Mouse (Mus musculus): Measurements from ENCODE around the gene Sox1. TPM values are rescaled to one million over a fixed set of nuclear protein-coding genes. Genes with fewer than 3 reads are reported as not detected.
A peak's percentile ranks its signal among the peaks of the same experiment; 100 is the strongest.

The Sox1 gene
- polyA plus RNA-seq, 1 experiment from 2014 or later, result 1.6 TPM

GRCm38 (mm10) chr8:12381111-12381510 is 14.0 kb upstream of the Sox1 start:
- H3K4me1 ChIP-seq (ENCODE audit: control insufficient read depth, insufficient read depth, low read length), result peaks cover 18% of the 10 kb centered on the region; the same call in 1 of the 2 replicates
- 75% methylated on average over 3 of the region's 3 CpGs for WGBS
- no peak overlapping the region for H3K4me2 ChIP-seq (ENCODE audit: low read length)
- ATAC-seq, result no peak
- no peak overlapping the region for H3K9ac ChIP-seq (ENCODE audit: low read depth, low read length)
- no peaks in the 10 kb centered on the region for H3K36me3 ChIP-seq (ENCODE audit: control insufficient read depth, insufficient read depth, low read length)
- H3K4me3 ChIP-seq (ENCODE audit: low read depth, low read length), result no peak overlapping the region
- H3K9me3 ChIP-seq (replicated peaks; ENCODE audit: control insufficient read depth, low read length, poor library complexity, severe bottlenecking), result no peaks in the 10 kb centered on the region
- no peak overlapping the region for H3K27ac ChIP-seq (ENCODE audit: low read length)
- peaks cover 39% of the 10 kb centered on the region for H3K27me3 ChIP-seq (ENCODE audit: control insufficient read depth, insufficient read depth, low read depth, low read length)

GRCm38 (mm10) chr8:12382707-12383561 is 12.2 kb upstream of the Sox1 start:
- no peaks in the 10 kb centered on the region for H3K36me3 ChIP-seq (ENCODE audit: control insufficient read depth, insufficient read depth, low read length)
- H3K4me2 ChIP-seq (ENCODE audit: low read length), result no peak overlapping the region
- 0 out of 2 replicates have a peak overlapping the region, but pooled peaks have one; percentile 4 for H3K27ac ChIP-seq (ENCODE audit: low read length)
- no peak for ATAC-seq
- 7% methylated on average over 21 of the region's 21 CpGs for WGBS
- peaks cover 45% of the 10 kb centered on the region for H3K27me3 ChIP-seq (ENCODE audit: control insufficient read depth, insufficient read depth, low read depth, low read length)
- no peaks in the 10 kb centered on the region for H3K9me3 ChIP-seq (replicated peaks; ENCODE audit: control insufficient read depth, low read length, poor library complexity, severe bottlenecking)
- no peak overlapping the region for H3K4me3 ChIP-seq (ENCODE audit: low read depth, low read length)
- no peak overlapping the region for H3K9ac ChIP-seq (ENCODE audit: low read depth, low read length)
- peaks cover 23% of the 10 kb centered on the region; the same call in 1 of the 2 replicates for H3K4me1 ChIP-seq (ENCODE audit: control insufficient read depth, insufficient read depth, low read length)

GRCm38 (mm10) chr8:12383979-12384890 is 10.9 kb upstream of the Sox1 start:
- Histone ChIP-seq H3K4me2 (ENCODE audit: low read length) (peak overlapping the region; percentile 58), H3K4me3 (ENCODE audit: low read depth, low read length) (peak overlapping the region; percentile 38), H3K9ac (ENCODE audit: low read depth, low read length) (peak overlapping the region; percentile 60), H3K36me3 (ENCODE audit: control insufficient read depth, insufficient read depth, low read length) (no peaks in the 10 kb centered on the region), H3K27me3 (ENCODE audit: control insufficient read depth, insufficient read depth, low read depth, low read length) (peaks cover 55% of the 10 kb centered on the region), H3K27ac (ENCODE audit: low read length) (peak overlapping the region; percentile 76; the same call in 1 of the 2 replicates), H3K4me1 (ENCODE audit: control insufficient read depth, insufficient read depth, low read length) (peaks cover 23% of the 10 kb centered on the region; the same call in 1 of the 2 replicates), H3K9me3 (replicated peaks; ENCODE audit: control insufficient read depth, low read length, poor library complexity, severe bottlenecking) (no peaks in the 10 kb centered on the region)
- no peak for ATAC-seq
- WGBS, result under 1% methylated on average over 34 of the region's 34 CpGs

GRCm38 (mm10) chr8:12384996-12385685 is 10.0 kb upstream of the Sox1 start:
- Histone ChIP-seq H3K4me1 (ENCODE audit: control insufficient read depth, insufficient read depth, low read length) (peaks cover 23% of the 10 kb centered on the region; the same call in 1 of the 2 replicates), H3K4me2 (ENCODE audit: low read length) (peak overlapping the region; percentile 58), H3K4me3 (ENCODE audit: low read depth, low read length) (peak overlapping the region; percentile 38), H3K9ac (ENCODE audit: low read depth, low read length) (peak overlapping the region; percentile 60), H3K9me3 (replicated peaks; ENCODE audit: control insufficient read depth, low read length, poor library complexity, severe bottlenecking) (no peaks in the 10 kb centered on the region), H3K27ac (ENCODE audit: low read length) (peak overlapping the region; percentile 76), H3K27me3 (ENCODE audit: control insufficient read depth, insufficient read depth, low read depth, low read length) (peaks cover 49% of the 10 kb centered on the region), H3K36me3 (ENCODE audit: control insufficient read depth, insufficient read depth, low read length) (no peaks in the 10 kb centered on the region)
- ATAC-seq, result peak; percentile 60
- WGBS, result under 1% methylated on average over 56 of the region's 57 CpGs

GRCm38 (mm10) chr8:12385686-12386488 is 9.2 kb upstream of the Sox1 start:
- WGBS, result under 1% methylated on average over 74 of the region's 74 CpGs
- H3K27ac ChIP-seq (ENCODE audit: low read length), result peak overlapping the region; percentile 76
- H3K4me3 ChIP-seq (ENCODE audit: low read depth, low read length), result peak overlapping the region; percentile 38
- H3K9ac ChIP-seq (ENCODE audit: low read depth, low read length), result peak overlapping the region; percentile 60
- H3K9me3 ChIP-seq (replicated peaks; ENCODE audit: control insufficient read depth, low read length, poor library complexity, severe bottlenecking), result no peaks in the 10 kb centered on the region
- peak; percentile 54; the same call in 1 of the 2 replicates for ATAC-seq
- peaks cover 23% of the 10 kb centered on the region; the same call in 1 of the 2 replicates for H3K4me1 ChIP-seq (ENCODE audit: control insufficient read depth, insufficient read depth, low read length)
- peaks cover 43% of the 10 kb centered on the region for H3K27me3 ChIP-seq (ENCODE audit: control insufficient read depth, insufficient read depth, low read depth, low read length)
- no peaks in the 10 kb centered on the region for H3K36me3 ChIP-seq (ENCODE audit: control insufficient read depth, insufficient read depth, low read length)
- peak overlapping the region; percentile 58 for H3K4me2 ChIP-seq (ENCODE audit: low read length)

GRCm38 (mm10) chr8:12386530-12387222 is 8.4 kb upstream of the Sox1 start:
- H3K9ac ChIP-seq (ENCODE audit: low read depth, low read length), result no peak overlapping the region
- peak overlapping the region; percentile 38 for H3K4me3 ChIP-seq (ENCODE audit: low read depth, low read length)
- no peaks in the 10 kb centered on the region for H3K9me3 ChIP-seq (replicated peaks; ENCODE audit: control insufficient read depth, low read length, poor library complexity, severe bottlenecking)
- peak overlapping the region; percentile 76 for H3K27ac ChIP-seq (ENCODE audit: low read length)
- H3K4me1 ChIP-seq (ENCODE audit: control insufficient read depth, insufficient read depth, low read length), result peaks cover 23% of the 10 kb centered on the region; the same call in 1 of the 2 replicates
- no peak for ATAC-seq
- H3K36me3 ChIP-seq (ENCODE audit: control insufficient read depth, insufficient read depth, low read length), result no peaks in the 10 kb centered on the region
- peaks cover 38% of the 10 kb centered on the region for H3K27me3 ChIP-seq (ENCODE audit: control insufficient read depth, insufficient read depth, low read depth, low read length)
- peak overlapping the region; percentile 58 for H3K4me2 ChIP-seq (ENCODE audit: low read length)
- WGBS, result 2% methylated on average over 32 of the region's 32 CpGs

GRCm38 (mm10) chr8:12387223-12387860 is 7.8 kb upstream of the Sox1 start:
- Histone ChIP-seq H3K4me3 (ENCODE audit: low read depth, low read length) (peak overlapping the region; percentile 38), H3K27me3 (ENCODE audit: control insufficient read depth, insufficient read depth, low read depth, low read length) (peaks cover 38% of the 10 kb centered on the region), H3K9me3 (replicated peaks; ENCODE audit: control insufficient read depth, low read length, poor library complexity, severe bottlenecking) (no peaks in the 10 kb centered on the region), H3K9ac (ENCODE audit: low read depth, low read length) (0 out of 2 replicates have a peak overlapping the region, but pooled peaks have one; percentile 16), H3K4me1 (ENCODE audit: control insufficient read depth, insufficient read depth, low read length) (peaks cover 23% of the 10 kb centered on the region; the same call in 1 of the 2 replicates), H3K4me2 (ENCODE audit: low read length) (peak overlapping the region; percentile 58), H3K27ac (ENCODE audit: low read length) (peak overlapping the region; percentile 76), H3K36me3 (ENCODE audit: control insufficient read depth, insufficient read depth, low read length) (no peaks in the 10 kb centered on the region)
- 9% methylated on average over 13 of the region's 13 CpGs for whole genome bisulfite sequencing
- no peak for ATAC-seq

Data from midbrain, embryonic 16.5 days (tissue).